Mouse (Mus musculus): ENCODE results near the gene 2010003K11Rik. TPM values are rescaled to one million over a fixed set of nuclear protein-coding genes. Genes with fewer than 3 reads are reported as not detected.

The 2010003K11Rik gene
- not detected for total RNA-seq (2021)

- DNase-seq (ENCODE audit: extremely low spot score in 1 of 2, low spot score in 2 of 2), result no peak
- intact Hi-C loops (cut with DNase I), result loop anchor here (5.0 kb wide), 2 partner anchors 119 to 244 kb away; partner anchors contain the start of gene Lrfn4
Observed at GRCm38 (mm10) chr19:4498062-4498933, at the start of gene 2010003K11Rik. TSS of gene 2010003K11Rik (minus strand) at chr19:4498583.

- intact Hi-C loops (cut with DNase I), result no loop called here
Observed at GRCm38 (mm10) chr19:4547801-4548200, 49.4 kb upstream of the 2010003K11Rik start.

GRCm38 (mm10) chr19:4545841-4546240 lies 47.5 kb upstream of the 2010003K11Rik start:
- intact Hi-C loops (cut with DNase I), result no loop called here

More at GRCm38 (mm10) chr19:4547801-4548200, 49.4 kb upstream of the 2010003K11Rik start:
- DNase-seq (ENCODE audit: extremely low spot score in 1 of 2, low spot score in 2 of 2), result no peak

GRCm38 (mm10) chr19:4545091-4545490 lies 46.7 kb upstream of the 2010003K11Rik start:
- intact Hi-C loops (cut with DNase I), result no loop called here
- no peak for DNase-seq (ENCODE audit: extremely low spot score in 1 of 2, low spot score in 2 of 2)

More at GRCm38 (mm10) chr19:4545841-4546240, 47.5 kb upstream of the 2010003K11Rik start:
- no peak for DNase-seq (ENCODE audit: extremely low spot score in 1 of 2, low spot score in 2 of 2)

GRCm38 (mm10) chr19:4542081-4542480 lies 43.7 kb upstream of the 2010003K11Rik start:
- no peak for DNase-seq (ENCODE audit: extremely low spot score in 1 of 2, low spot score in 2 of 2)
- intact Hi-C loops (cut with DNase I), result no loop called here

- no peak for DNase-seq (ENCODE audit: extremely low spot score in 1 of 2, low spot score in 2 of 2)
- intact Hi-C loops (cut with DNase I), result no loop called here
Observed at GRCm38 (mm10) chr19:4540992-4541391, 42.6 kb upstream of the 2010003K11Rik start.

GRCm38 (mm10) chr19:4540263-4540662 lies 41.9 kb upstream of the 2010003K11Rik start:
- no peak for DNase-seq (ENCODE audit: extremely low spot score in 1 of 2, low spot score in 2 of 2)
- intact Hi-C loops (cut with DNase I), result no loop called here

- intact Hi-C loops (cut with DNase I), result no loop called here
- DNase-seq (ENCODE audit: extremely low spot score in 1 of 2, low spot score in 2 of 2), result no peak
Observed at GRCm38 (mm10) chr19:4536606-4537005, 38.2 kb upstream of the 2010003K11Rik start.

GRCm38 (mm10) chr19:4535922-4536321 lies 37.5 kb upstream of the 2010003K11Rik start:
- intact Hi-C loops (cut with DNase I), result no loop called here
- DNase-seq (ENCODE audit: extremely low spot score in 1 of 2, low spot score in 2 of 2), result no peak

- intact Hi-C loops (cut with DNase I), result no loop called here
- no peak for DNase-seq (ENCODE audit: extremely low spot score in 1 of 2, low spot score in 2 of 2)
Observed at GRCm38 (mm10) chr19:4534646-4535045, 36.3 kb upstream of the 2010003K11Rik start.

GRCm38 (mm10) chr19:4521426-4522050 lies 23.2 kb upstream of the 2010003K11Rik start:
- no peak for DNase-seq (ENCODE audit: extremely low spot score in 1 of 2, low spot score in 2 of 2)
- intact Hi-C loops (cut with DNase I), result no loop called here

- no peak for DNase-seq (ENCODE audit: extremely low spot score in 1 of 2, low spot score in 2 of 2)
- intact Hi-C loops (cut with DNase I), result no loop called here
Observed at GRCm38 (mm10) chr19:4517483-4517882, 19.1 kb upstream of the 2010003K11Rik start.

- intact Hi-C loops (cut with DNase I), result no loop called here
- DNase-seq (ENCODE audit: extremely low spot score in 1 of 2, low spot score in 2 of 2), result no peak
Observed at GRCm38 (mm10) chr19:4516288-4516687, 17.9 kb upstream of the 2010003K11Rik start.

- peak in 1 of 2 experiments; percentile 76 for DNase-seq (ENCODE audit: extremely low spot score in 1 of 2, low spot score in 2 of 2)
- intact Hi-C loops (cut with DNase I), result no loop called here
Observed at GRCm38 (mm10) chr19:4515746-4516145, 17.4 kb upstream of the 2010003K11Rik start.

GRCm38 (mm10) chr19:4513236-4513858 lies 15.0 kb upstream of the 2010003K11Rik start:
- intact Hi-C loops (cut with DNase I), result no loop called here

GRCm38 (mm10) chr19:4511116-4511841 lies 12.9 kb upstream of the 2010003K11Rik start:
- no peak for DNase-seq (ENCODE audit: extremely low spot score in 1 of 2, low spot score in 2 of 2)
- intact Hi-C loops (cut with DNase I), result no loop called here

More at GRCm38 (mm10) chr19:4513236-4513858, 15.0 kb upstream of the 2010003K11Rik start:
- DNase-seq (ENCODE audit: extremely low spot score in 1 of 2, low spot score in 2 of 2), result no peak

- intact Hi-C loops (cut with DNase I), result no loop called here
- DNase-seq (ENCODE audit: extremely low spot score in 1 of 2, low spot score in 2 of 2), result peak; percentile 99
Observed at GRCm38 (mm10) chr19:4509986-4510963, 11.9 kb upstream of the 2010003K11Rik start, which contains the start of gene Pcx. TSS of gene Pcx (plus strand) at chr19:4510472.

- DNase-seq (ENCODE audit: extremely low spot score in 1 of 2, low spot score in 2 of 2), result peak in 1 of 2 experiments; percentile 68
- intact Hi-C loops (cut with DNase I), result no loop called here
Observed at GRCm38 (mm10) chr19:4507746-4508145, 9.4 kb upstream of the 2010003K11Rik start.

All from left cerebral cortex, postnatal 10 days (tissue).